Mouse (Mus musculus): ENCODE results near the gene G3bp2. TPM values are rescaled to one million over a fixed set of nuclear protein-coding genes. Genes with fewer than 3 reads are reported as not detected.
A peak's percentile ranks its signal among the peaks of the same experiment; 100 is the strongest.

Gene G3bp2
- polyA plus RNA-seq, 1 experiment from 2014 or later, result 289 TPM

- Histone ChIP-seq H3K27me3 (ENCODE audit: control insufficient read depth, insufficient read depth, low read length) (no peaks in the 10 kb centered on the region), H3K9me3 (replicated peaks; ENCODE audit: control insufficient read depth, low read length) (no peaks in the 10 kb centered on the region), H3K9ac (replicated peaks; ENCODE audit: low read length) (no peak overlapping the region), H3K4me3 (ENCODE audit: low read depth, low read length) (no peak overlapping the region), H3K36me3 (replicated peaks; ENCODE audit: control insufficient read depth, insufficient read depth, low read depth, low read length) (no peaks in the 10 kb centered on the region), H3K4me2 (ENCODE audit: low read depth, low read length) (no peak overlapping the region), H3K4me1 (ENCODE audit: control insufficient read depth, insufficient read depth, low read length) (no peaks in the 10 kb centered on the region), H3K27ac (replicated peaks; ENCODE audit: low read depth, low read length) (no peak overlapping the region)
- no peak for DNase-seq (ENCODE audit: low spot score)
- 88% methylated on average over 6 of the region's 6 CpGs for WGBS
- no peak for ATAC-seq (replicated peaks; ENCODE audit: insufficient number of reproducible peaks, low FRiP score, low TSS enrichment, low read depth)
Observed at GRCm38 (mm10) chr5:92096786-92097185, 13.3 kb upstream of the G3bp2 start.

- Histone ChIP-seq H3K9ac (replicated peaks; ENCODE audit: low read length) (no peak overlapping the region), H3K36me3 (replicated peaks; ENCODE audit: control insufficient read depth, insufficient read depth, low read depth, low read length) (no peaks in the 10 kb centered on the region), H3K4me3 (ENCODE audit: low read depth, low read length) (no peak overlapping the region), H3K4me2 (ENCODE audit: low read depth, low read length) (no peak overlapping the region), H3K27me3 (ENCODE audit: control insufficient read depth, insufficient read depth, low read length) (no peaks in the 10 kb centered on the region), H3K4me1 (ENCODE audit: control insufficient read depth, insufficient read depth, low read length) (no peaks in the 10 kb centered on the region), H3K9me3 (replicated peaks; ENCODE audit: control insufficient read depth, low read length) (no peaks in the 10 kb centered on the region), H3K27ac (replicated peaks; ENCODE audit: low read depth, low read length) (no peak overlapping the region)
- WGBS, result 71% methylated on average over 3 of the region's 3 CpGs
- DNase-seq (ENCODE audit: low spot score), result no peak
- ATAC-seq (replicated peaks; ENCODE audit: insufficient number of reproducible peaks, low FRiP score, low TSS enrichment, low read depth), result no peak
Observed at GRCm38 (mm10) chr5:92094062-92094415, 10.5 kb upstream of the G3bp2 start.

- H3K4me1 ChIP-seq (ENCODE audit: control insufficient read depth, insufficient read depth, low read length), result no peaks in the 10 kb centered on the region
- no peak for DNase-seq (ENCODE audit: low spot score)
- no peak overlapping the region for H3K27ac ChIP-seq (replicated peaks; ENCODE audit: low read depth, low read length)
- no peak overlapping the region for H3K4me3 ChIP-seq (ENCODE audit: low read depth, low read length)
- H3K9ac ChIP-seq (replicated peaks; ENCODE audit: low read length), result no peak overlapping the region
- 49% methylated on average over 15 of the region's 15 CpGs for whole genome bisulfite sequencing
- no peaks in the 10 kb centered on the region for H3K9me3 ChIP-seq (replicated peaks; ENCODE audit: control insufficient read depth, low read length)
- no peaks in the 10 kb centered on the region for H3K27me3 ChIP-seq (ENCODE audit: control insufficient read depth, insufficient read depth, low read length)
- no peaks in the 10 kb centered on the region for H3K36me3 ChIP-seq (replicated peaks; ENCODE audit: control insufficient read depth, insufficient read depth, low read depth, low read length)
- no peak for ATAC-seq (replicated peaks; ENCODE audit: insufficient number of reproducible peaks, low FRiP score, low TSS enrichment, low read depth)
- no peak overlapping the region for H3K4me2 ChIP-seq (ENCODE audit: low read depth, low read length)
Observed at GRCm38 (mm10) chr5:92093263-92094061, 9.9 kb upstream of the G3bp2 start.

GRCm38 (mm10) chr5:92087469-92087868, 4.0 kb upstream of the G3bp2 start:
- no peaks in the 10 kb centered on the region for H3K27me3 ChIP-seq (ENCODE audit: control insufficient read depth, insufficient read depth, low read length)
- no peaks in the 10 kb centered on the region for H3K9me3 ChIP-seq (replicated peaks; ENCODE audit: control insufficient read depth, low read length)
- no peak overlapping the region for H3K4me2 ChIP-seq (ENCODE audit: low read depth, low read length)
- DNase-seq (ENCODE audit: low spot score), result no peak
- peaks cover 2% of the 10 kb centered on the region; the same call in 1 of the 2 replicates for H3K4me1 ChIP-seq (ENCODE audit: control insufficient read depth, insufficient read depth, low read length)
- no peak for ATAC-seq (replicated peaks; ENCODE audit: insufficient number of reproducible peaks, low FRiP score, low TSS enrichment, low read depth)
- H3K27ac ChIP-seq (replicated peaks; ENCODE audit: low read depth, low read length), result no peak overlapping the region
- H3K4me3 ChIP-seq (ENCODE audit: low read depth, low read length), result no peak overlapping the region
- 89% methylated on average over 4 of the region's 4 CpGs for WGBS
- no peak overlapping the region for H3K9ac ChIP-seq (replicated peaks; ENCODE audit: low read length)
- H3K36me3 ChIP-seq (replicated peaks; ENCODE audit: control insufficient read depth, insufficient read depth, low read depth, low read length), result no peaks in the 10 kb centered on the region

GRCm38 (mm10) chr5:92085821-92086550, 2.5 kb upstream of the G3bp2 start:
- H3K4me2 ChIP-seq (ENCODE audit: low read depth, low read length), result no peak overlapping the region
- H3K4me1 ChIP-seq (ENCODE audit: control insufficient read depth, insufficient read depth, low read length), result peaks cover 2% of the 10 kb centered on the region; the same call in 1 of the 2 replicates
- no peaks in the 10 kb centered on the region for H3K9me3 ChIP-seq (replicated peaks; ENCODE audit: control insufficient read depth, low read length)
- H3K36me3 ChIP-seq (replicated peaks; ENCODE audit: control insufficient read depth, insufficient read depth, low read depth, low read length), result no peaks in the 10 kb centered on the region
- H3K4me3 ChIP-seq (ENCODE audit: low read depth, low read length), result no peak overlapping the region
- ATAC-seq (replicated peaks; ENCODE audit: insufficient number of reproducible peaks, low FRiP score, low TSS enrichment, low read depth) (no peak), DNase-seq (ENCODE audit: low spot score) (no peak)
- WGBS, result 76% methylated on average over 7 of the region's 7 CpGs
- H3K27me3 ChIP-seq (ENCODE audit: control insufficient read depth, insufficient read depth, low read length), result no peaks in the 10 kb centered on the region
- H3K9ac ChIP-seq (replicated peaks; ENCODE audit: low read length), result no peak overlapping the region
- H3K27ac ChIP-seq (replicated peaks; ENCODE audit: low read depth, low read length), result no peak overlapping the region

GRCm38 (mm10) chr5:92085246-92085645, 1.7 kb upstream of the G3bp2 start:
- no peak overlapping the region for H3K9ac ChIP-seq (replicated peaks; ENCODE audit: low read length)
- H3K4me3 ChIP-seq (ENCODE audit: low read depth, low read length), result no peak overlapping the region
- no peak overlapping the region for H3K27ac ChIP-seq (replicated peaks; ENCODE audit: low read depth, low read length)
- no peaks in the 10 kb centered on the region for H3K9me3 ChIP-seq (replicated peaks; ENCODE audit: control insufficient read depth, low read length)
- no peaks in the 10 kb centered on the region for H3K36me3 ChIP-seq (replicated peaks; ENCODE audit: control insufficient read depth, insufficient read depth, low read depth, low read length)
- no peaks in the 10 kb centered on the region for H3K27me3 ChIP-seq (ENCODE audit: control insufficient read depth, insufficient read depth, low read length)
- peaks cover 2% of the 10 kb centered on the region; the same call in 1 of the 2 replicates for H3K4me1 ChIP-seq (ENCODE audit: control insufficient read depth, insufficient read depth, low read length)
- ATAC-seq (replicated peaks; ENCODE audit: insufficient number of reproducible peaks, low FRiP score, low TSS enrichment, low read depth), result no peak
- WGBS, result 57% methylated on average over 4 of the region's 4 CpGs
- no peak for DNase-seq (ENCODE audit: low spot score)
- no peak overlapping the region for H3K4me2 ChIP-seq (ENCODE audit: low read depth, low read length)

- DNase-seq (ENCODE audit: low spot score), result peak; percentile 68
- no peaks in the 10 kb centered on the region for H3K9me3 ChIP-seq (replicated peaks; ENCODE audit: control insufficient read depth, low read length)
- peaks cover 2% of the 10 kb centered on the region; the same call in 1 of the 2 replicates for H3K4me1 ChIP-seq (ENCODE audit: control insufficient read depth, insufficient read depth, low read length)
- H3K36me3 ChIP-seq (replicated peaks; ENCODE audit: control insufficient read depth, insufficient read depth, low read depth, low read length), result no peaks in the 10 kb centered on the region
- peak overlapping the region; percentile 97 for H3K27ac ChIP-seq (replicated peaks; ENCODE audit: low read depth, low read length)
- no peaks in the 10 kb centered on the region for H3K27me3 ChIP-seq (ENCODE audit: control insufficient read depth, insufficient read depth, low read length)
- peak overlapping the region; percentile 97 for H3K4me3 ChIP-seq (ENCODE audit: low read depth, low read length)
- peak overlapping the region; percentile 58 for H3K4me2 ChIP-seq (ENCODE audit: low read depth, low read length)
- peak; percentile 76 for ATAC-seq (replicated peaks; ENCODE audit: insufficient number of reproducible peaks, low FRiP score, low TSS enrichment, low read depth)
- WGBS, result under 1% methylated on average over 52 of the region's 55 CpGs
- H3K9ac ChIP-seq (replicated peaks; ENCODE audit: low read length), result peak overlapping the region; percentile 97
Observed at GRCm38 (mm10) chr5:92082821-92083401, 608 bp downstream of the G3bp2 start.

GRCm38 (mm10) chr5:92081326-92081725, 2.2 kb downstream of the G3bp2 start:
- no peaks in the 10 kb centered on the region for H3K27me3 ChIP-seq (ENCODE audit: control insufficient read depth, insufficient read depth, low read length)
- no peak overlapping the region for H3K9ac ChIP-seq (replicated peaks; ENCODE audit: low read length)

More at GRCm38 (mm10) chr5:92081326-92081725, 2.2 kb downstream of the G3bp2 start:
- DNase-seq (ENCODE audit: low spot score) (no peak), ATAC-seq (replicated peaks; ENCODE audit: insufficient number of reproducible peaks, low FRiP score, low TSS enrichment, low read depth) (no peak)
- Histone ChIP-seq H3K4me1 (ENCODE audit: control insufficient read depth, insufficient read depth, low read length) (peaks cover 2% of the 10 kb centered on the region; the same call in 1 of the 2 replicates), H3K4me2 (ENCODE audit: low read depth, low read length) (no peak overlapping the region), H3K36me3 (replicated peaks; ENCODE audit: control insufficient read depth, insufficient read depth, low read depth, low read length) (no peaks in the 10 kb centered on the region), H3K9me3 (replicated peaks; ENCODE audit: control insufficient read depth, low read length) (no peaks in the 10 kb centered on the region), H3K27ac (replicated peaks; ENCODE audit: low read depth, low read length) (no peak overlapping the region), H3K4me3 (ENCODE audit: low read depth, low read length) (no peak overlapping the region; the same call in 1 of the 2 replicates)
- WGBS, result 73% methylated on average over 3 of the region's 3 CpGs
